Mouse (Mus musculus) liver, adult (tissue): ENCODE results near the gene Gpr162.

Source experiments
- GATA4 ChIP-seq: IDR thresholded peaks from 2 replicates; pipeline ENCODE4 v1.6.1; 2014; ENCODE audit warnings: mild to moderate bottlenecking, low read length; ENCODE audit not compliant: insufficient replicate concordance

The Gpr162 gene

GRCm38 (mm10) chr6:124858561-124859318 lies 5.0 kb downstream of the Gpr162 start:
- TF ChIP-seq GATA4, result no peak

DNA sequence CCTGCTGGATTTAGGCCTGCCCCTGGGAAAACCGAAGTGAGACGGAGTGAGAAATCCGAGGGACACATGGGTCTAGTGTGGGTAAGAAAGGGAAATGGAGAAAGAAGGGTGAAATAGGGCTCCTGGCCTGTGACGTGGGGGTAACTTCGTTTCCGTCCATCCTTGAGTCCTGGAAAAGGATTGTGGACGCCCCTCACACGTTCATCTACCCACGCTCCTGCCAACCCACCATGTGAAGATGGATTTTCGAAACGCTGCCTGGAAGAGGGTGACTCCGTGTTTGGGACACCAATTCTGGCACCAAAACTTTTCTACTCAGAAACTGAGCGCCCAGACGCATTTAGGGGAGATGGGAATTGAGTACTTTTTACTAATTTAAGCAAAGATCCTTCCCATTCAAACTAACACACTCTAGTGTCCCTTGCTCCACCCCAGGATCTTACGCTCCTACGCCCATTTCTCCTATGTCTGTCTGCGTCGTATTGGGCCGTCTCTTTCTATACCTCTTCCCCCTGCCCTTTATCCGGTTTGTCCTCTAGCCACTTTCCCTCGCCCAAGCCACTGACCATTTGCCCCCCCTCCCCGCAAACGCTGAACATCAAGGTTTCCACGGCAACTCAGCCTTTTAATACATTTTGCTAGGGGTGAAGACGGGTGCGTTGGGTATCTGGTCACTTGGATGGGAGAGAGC lies 5.8 kb downstream of the Gpr162 start:
- TF ChIP-seq GATA4, result no peak

- no peak for TF ChIP-seq GATA4
Observed at GRCm38 (mm10) chr6:124856916-124857839, 6.6 kb downstream of the Gpr162 start, which contains the start of gene P3h3. Gene P3h3 (minus strand): TSS chr6:124857752.

DNA sequence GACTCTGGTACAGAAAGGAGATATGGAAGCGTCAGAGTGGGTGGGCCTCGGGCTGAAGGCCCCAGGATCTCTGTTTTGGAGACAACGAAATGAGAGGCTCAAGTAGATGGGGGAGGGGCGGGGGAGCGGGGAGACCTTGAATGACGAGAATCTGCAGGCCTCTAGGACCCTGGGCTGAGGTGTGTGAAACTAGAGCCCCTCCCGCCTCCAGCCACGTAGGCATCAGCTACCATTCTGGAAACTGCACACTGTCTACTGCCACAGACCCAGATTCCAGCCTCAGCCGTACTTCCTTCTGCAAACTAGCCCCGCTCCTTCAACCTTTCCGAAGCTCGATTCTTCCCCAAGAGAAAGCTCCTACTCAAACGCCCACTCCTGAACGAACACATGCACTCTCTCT lies 7.5 kb downstream of the Gpr162 start:
- TF ChIP-seq GATA4, result no peak

GRCm38 (mm10) chr6:124854647-124855046 lies 9.1 kb downstream of the Gpr162 start:
- TF ChIP-seq GATA4, result no peak

- TF ChIP-seq GATA4, result no peak
Observed at GRCm38 (mm10) chr6:124850535-124850934, 13.2 kb downstream of the Gpr162 start.

DNA sequence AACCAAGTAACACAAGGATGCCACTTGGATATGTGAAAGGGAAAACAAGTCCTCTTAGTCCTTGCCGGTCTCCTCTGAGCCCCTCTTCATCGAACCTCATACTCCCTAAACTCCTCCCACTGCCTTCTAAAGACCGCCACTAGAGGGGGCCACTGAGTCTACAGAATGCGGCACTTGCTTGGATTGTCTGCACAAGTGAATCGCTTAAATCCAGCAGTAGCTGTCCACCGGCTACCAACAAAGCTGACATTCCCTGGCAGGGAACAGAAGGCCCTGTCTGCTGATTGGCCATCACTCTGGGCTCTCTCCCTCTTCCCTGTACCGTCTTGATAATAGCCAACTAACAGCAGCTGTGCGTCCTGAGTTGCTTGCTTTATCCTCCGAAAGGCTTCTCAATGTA lies 16.5 kb downstream of the Gpr162 start:
- no peak for TF ChIP-seq GATA4

GRCm38 (mm10) chr6:124840241-124841167 lies 23.3 kb downstream of the Gpr162 start, which contains the start of gene Gnb3:
Gene Gnb3 (minus strand): TSS chr6:124840275.
- no peak for TF ChIP-seq GATA4

GRCm38 (mm10) chr6:124839805-124840204 lies 24.0 kb downstream of the Gpr162 start:
- no peak for TF ChIP-seq GATA4

DNA sequence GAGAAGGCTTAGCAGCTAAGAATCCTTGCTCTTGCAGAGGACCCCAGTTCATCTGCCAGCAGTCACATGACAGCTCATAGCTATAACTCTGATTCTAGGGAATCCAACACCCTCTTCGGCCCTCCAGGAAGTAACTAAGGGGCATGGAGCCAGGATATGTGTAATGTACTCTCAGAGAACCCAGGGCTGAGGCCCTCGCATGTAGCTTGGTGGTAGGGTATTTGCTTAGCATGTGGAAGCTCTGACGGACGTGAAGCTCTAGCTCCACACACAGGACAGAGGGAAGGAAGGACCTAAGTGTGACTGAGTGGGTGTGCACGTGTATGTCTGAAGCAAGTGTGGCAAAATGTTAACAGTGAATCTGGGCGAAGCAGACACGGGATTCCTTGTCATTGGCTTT lies 27.4 kb downstream of the Gpr162 start:
- TF ChIP-seq GATA4, result no peak

GRCm38 (mm10) chr6:124835531-124835930 lies 28.3 kb downstream of the Gpr162 start:
- TF ChIP-seq GATA4, result no peak

- TF ChIP-seq GATA4, result no peak
Observed at GRCm38 (mm10) chr6:124834512-124835081, 29.2 kb downstream of the Gpr162 start.

GRCm38 (mm10) chr6:124831649-124832048 lies 32.1 kb downstream of the Gpr162 start:
- no peak for TF ChIP-seq GATA4

DNA sequence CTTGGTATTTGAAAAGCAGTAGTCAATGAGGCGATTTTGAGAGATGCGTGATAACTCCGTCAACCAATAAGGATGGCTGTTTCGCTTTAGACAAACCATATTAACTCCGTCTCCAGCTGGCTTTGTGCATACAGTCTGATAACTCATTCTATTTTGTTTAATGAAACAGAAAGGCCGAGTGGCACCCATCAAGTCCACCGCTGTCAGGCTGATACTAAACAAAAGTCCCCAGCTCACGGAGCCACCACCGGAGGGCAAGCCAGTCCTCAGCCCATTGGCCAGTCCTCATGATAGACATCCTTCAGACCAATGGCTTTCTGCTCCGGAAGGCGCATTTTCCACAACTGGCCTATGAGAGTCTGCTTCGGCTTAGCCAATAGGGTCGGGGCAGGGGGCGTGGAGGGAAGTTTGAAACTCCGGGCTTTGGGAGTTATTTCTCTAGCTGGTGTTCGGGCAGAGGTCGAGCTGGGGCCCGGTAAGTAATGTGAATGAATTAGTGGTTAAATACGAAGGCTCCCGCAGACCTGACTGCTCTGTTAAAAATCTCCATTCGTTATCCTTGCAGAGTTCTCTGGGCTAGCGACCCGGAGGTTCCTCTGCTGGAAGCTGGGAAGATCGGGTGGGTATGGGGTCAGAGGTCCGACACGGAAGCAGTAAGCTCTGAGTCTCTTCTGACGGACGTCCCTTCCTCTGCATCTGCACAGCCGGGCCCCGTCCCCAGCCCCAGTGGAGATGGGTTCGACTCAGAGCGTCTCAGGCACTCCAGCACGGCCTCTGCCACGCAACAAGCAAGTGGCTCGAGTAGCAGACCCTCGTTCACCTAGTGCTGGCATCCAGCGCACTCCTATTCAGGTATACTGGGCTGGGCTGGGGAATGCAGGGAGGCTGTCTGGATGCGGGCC lies 33.7 kb downstream of the Gpr162 start:
- no peak for TF ChIP-seq GATA4
